9 mouse cellular contexts compared by ENCODE assay signal in the genomic region with DNA sequence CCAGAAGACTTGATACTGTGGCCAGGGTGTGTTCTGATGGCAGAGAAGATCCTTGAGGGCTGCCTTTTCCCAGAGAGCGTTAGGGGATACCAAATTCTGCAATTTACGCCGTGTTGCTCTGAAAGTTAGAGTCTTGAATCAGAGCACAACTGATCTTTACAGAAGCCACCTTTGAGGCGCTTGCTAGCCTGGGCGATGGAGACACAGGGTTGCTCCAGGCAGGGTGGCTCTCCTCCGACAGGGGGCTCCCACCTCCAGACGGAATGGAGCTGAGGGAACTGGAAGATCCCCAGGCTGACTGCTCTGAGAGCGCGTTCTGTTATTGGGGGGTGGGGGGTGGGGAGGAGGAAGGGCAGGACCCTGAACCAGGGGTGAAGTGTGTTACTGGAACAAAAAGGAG. TPM values are rescaled to one million over a fixed set of nuclear protein-coding genes. Genes with fewer than 3 reads are reported as not detected.
A peak's percentile ranks its signal among the peaks of the same experiment; 100 is the strongest.
DNase-seq lines count a peak whose midpoint lies in the region; ATAC-seq and TF ChIP-seq lines count a peak whose summit lies in the region.
"Had no signal": no experiment of that assay in that cellular context is flagged by ENCODE, and none has a peak within 500 bp of the region (broad histone marks: within the 10 kb centered on the region; RNA-seq: fewer than 3 reads in every experiment).

No protein-coding gene starts in this region.

- no peaks in the 10 kb centered on the region for H3K9me3 ChIP-seq in liver, embryonic 12.5 days (replicated peaks)
- peaks cover 5% of the 10 kb centered on the region; the same call in 1 of the 2 replicates for H3K9me3 ChIP-seq in kidney, embryonic 16.5 days (ENCODE audit: low read length)
- no peaks in the 10 kb centered on the region for H3K9me3 ChIP-seq in midbrain, embryonic 10.5 days (replicated peaks)
- H3K9me3 ChIP-seq in stomach, embryonic 16.5 days (replicated peaks; ENCODE audit: control insufficient read depth, low read length): no peaks in the 10 kb centered on the region

- no peak overlapping the region for H3K9ac ChIP-seq in liver, adult 2 months (ENCODE audit: low read depth, low read length)
- no peak overlapping the region for H3K9ac ChIP-seq in liver, embryonic 12.5 days
- no peak overlapping the region for H3K9ac ChIP-seq in kidney, embryonic 16.5 days (replicated peaks; ENCODE audit: low read length)
- H3K9ac ChIP-seq in stomach, embryonic 16.5 days (ENCODE audit: low read length): no peak overlapping the region

- no peak overlapping the region for H3K4me2 ChIP-seq in liver, embryonic 12.5 days
- peak overlapping the region; percentile 94; the same call in 1 of the 2 replicates for H3K4me2 ChIP-seq in kidney, embryonic 16.5 days (replicated peaks; ENCODE audit: low read depth, low read length)
- no peak overlapping the region for H3K4me2 ChIP-seq in stomach, embryonic 16.5 days (ENCODE audit: low read depth, low read length)

- no peak for DNase-seq in liver, adult 2 months (ENCODE audit: extremely low read depth, low read depth, low spot score)
- DNase-seq in frontal cortex, postnatal 14 days (ENCODE audit: low spot score in 2 of 2): peak; percentile 59 to 67
- DNase-seq in midbrain, embryonic 10.5 days (ENCODE audit: low spot score): peak; percentile 56
- DNase-seq in T-cell, adult 2 months (ENCODE audit: low spot score): no peak

- 0 out of 2 replicates have a peak, but pooled peaks have one; percentile 7 for TF ChIP-seq CTCF in liver, adult 2 months (IDR thresholded peaks at IDR 0.05; ENCODE audit: low read depth, low read length)
- peak; percentile 43 for TF ChIP-seq CTCF in cortical plate, adult 2 months (IDR thresholded peaks at IDR 0.05; ENCODE audit: extremely low read depth, insufficient read depth, low read length)

- TF ChIP-seq POLR2A in liver, adult 2 months (IDR thresholded peaks at IDR 0.05; ENCODE audit: extremely low read depth, insufficient read depth, low read length): no peak
- 0 out of 2 replicates have a peak, but pooled peaks have one; percentile 15 for TF ChIP-seq POLR2A in cortical plate, adult 2 months (IDR thresholded peaks at IDR 0.05; ENCODE audit: extremely low read depth, insufficient read depth, low read length)

- no peaks in the 10 kb centered on the region for H3K36me3 ChIP-seq in liver, adult 2 months (ENCODE audit: control insufficient read depth, insufficient read depth, low read length)
- H3K36me3 ChIP-seq in liver, embryonic 12.5 days: no peaks in the 10 kb centered on the region
- H3K36me3 ChIP-seq in kidney, embryonic 16.5 days (ENCODE audit: insufficient read depth, low read length): no peaks in the 10 kb centered on the region
- H3K36me3 ChIP-seq in midbrain, embryonic 10.5 days: no peaks in the 10 kb centered on the region
- no peaks in the 10 kb centered on the region for H3K36me3 ChIP-seq in stomach, embryonic 16.5 days (ENCODE audit: control insufficient read depth, insufficient read depth, low read length)

- H3K27ac ChIP-seq in liver, adult 2 months (replicated peaks; ENCODE audit: insufficient read depth, low read depth, low read length): no peak overlapping the region
- no peak overlapping the region for H3K27ac ChIP-seq in liver, embryonic 12.5 days
- peak overlapping the region; percentile 24; the same call in 1 of the 2 replicates for H3K27ac ChIP-seq in cortical plate, adult 2 months (ENCODE audit: insufficient read depth, low read length)
- no peak overlapping the region for H3K27ac ChIP-seq in kidney, embryonic 16.5 days (ENCODE audit: low read length)
- no peak overlapping the region for H3K27ac ChIP-seq in midbrain, embryonic 10.5 days (replicated peaks)
- no peak overlapping the region for H3K27ac ChIP-seq in stomach, embryonic 16.5 days (ENCODE audit: low read length)

- peaks cover 2% of the 10 kb centered on the region; the same call in 1 of the 2 replicates for H3K4me1 ChIP-seq in liver, adult 2 months (ENCODE audit: control insufficient read depth, insufficient read depth, low read length)
- H3K4me1 ChIP-seq in liver, embryonic 12.5 days: peaks cover 8% of the 10 kb centered on the region
- H3K4me1 ChIP-seq in cortical plate, adult 2 months (ENCODE audit: control insufficient read depth, insufficient read depth, low read length): peaks cover 4% of the 10 kb centered on the region
- H3K4me1 ChIP-seq in kidney, embryonic 16.5 days (ENCODE audit: insufficient read depth, low read length): peaks cover 16% of the 10 kb centered on the region
- H3K4me1 ChIP-seq in midbrain, embryonic 10.5 days: peaks cover 26% of the 10 kb centered on the region
- peaks cover 8% of the 10 kb centered on the region; the same call in 1 of the 2 replicates for H3K4me1 ChIP-seq in stomach, embryonic 16.5 days (ENCODE audit: control insufficient read depth, insufficient read depth, low read length)

- H3K4me3 ChIP-seq in liver, adult 2 months (ENCODE audit: insufficient read depth, low read depth, low read length): no peak overlapping the region
- no peak overlapping the region for H3K4me3 ChIP-seq in liver, embryonic 12.5 days
- peak overlapping the region; percentile 41 for H3K4me3 ChIP-seq in cortical plate, adult 2 months (ENCODE audit: insufficient read depth, low read length)
- H3K4me3 ChIP-seq in kidney, embryonic 16.5 days (ENCODE audit: low read length): no peak overlapping the region; the same call in 1 of the 2 replicates
- H3K4me3 ChIP-seq in midbrain, embryonic 10.5 days: peak overlapping the region; percentile 72
- peak overlapping the region; percentile 51 for H3K4me3 ChIP-seq in stomach, embryonic 16.5 days (replicated peaks; ENCODE audit: low read length)

- no peaks in the 10 kb centered on the region for H3K79me2 ChIP-seq in liver, adult 2 months (ENCODE audit: control insufficient read depth, insufficient read depth, low read length)

- WGBS in liver, adult 2 months: 7% methylated on average over 9 of the region's 9 CpGs
- 6% methylated on average over 9 of the region's 9 CpGs for WGBS in liver, embryonic 12.5 days (ENCODE audit: insufficient replicate concordance)
- WGBS in kidney, embryonic 16.5 days: 3% methylated on average over 9 of the region's 9 CpGs
- WGBS in midbrain, embryonic 10.5 days: 6% methylated on average over 9 of the region's 9 CpGs
- WGBS in stomach, embryonic 16.5 days: 4% methylated on average over 9 of the region's 9 CpGs

- H3K27me3 ChIP-seq in liver, adult 2 months (ENCODE audit: control insufficient read depth, insufficient read depth, low read length): peaks cover 10% of the 10 kb centered on the region
- H3K27me3 ChIP-seq in liver, embryonic 12.5 days (replicated peaks): peaks cover 71% of the 10 kb centered on the region
- H3K27me3 ChIP-seq in kidney, embryonic 16.5 days (ENCODE audit: insufficient read depth, low read length): peaks cover 57% of the 10 kb centered on the region
- peaks cover 71% of the 10 kb centered on the region for H3K27me3 ChIP-seq in midbrain, embryonic 10.5 days (ENCODE audit: low read depth, poor library complexity, severe bottlenecking)
- peaks cover 41% of the 10 kb centered on the region for H3K27me3 ChIP-seq in stomach, embryonic 16.5 days (ENCODE audit: control insufficient read depth, insufficient read depth, low read length)

- no peak for ATAC-seq in liver, embryonic 12.5 days
- no peak for ATAC-seq in kidney, embryonic 16.5 days (ENCODE audit: low FRiP score, low TSS enrichment)
- no peak for ATAC-seq in stomach, embryonic 16.5 days (ENCODE audit: insufficient read depth, low FRiP score)

RNA-seq across cellular contexts. Expression of a gene that starts 0.9 kb away (rescaled TPM):
- total RNA-seq in liver, adult 2 months (2014; rRNA removed): 0.13 TPM in 1 of 2 replicates, not detected in the other
- 0.06 and 0.07 TPM in 2 replicates for polyA plus RNA-seq in liver, adult 2 months (2012; rRNA removed)
- polyA plus RNA-seq in liver, embryonic 12.5 days (2016; fragmentation: Nextera tagmentation; extraction: Ambion mirVana): not detected in 2 replicates
- 18.8 and 19.5 TPM in 2 replicates for polyA plus RNA-seq in cortical plate, adult 2 months (2012; rRNA removed)
- polyA plus RNA-seq in kidney, embryonic 16.5 days (2015; fragmentation: Nextera tagmentation; extraction: Ambion mirVana): 0.13 and 0.21 TPM in 2 replicates
- 0.04 and 0.15 TPM in 2 replicates for polyA plus RNA-seq in midbrain, embryonic 10.5 days (2016; fragmentation: Nextera tagmentation; extraction: Ambion mirVana)
- polyA plus RNA-seq in stomach, embryonic 16.5 days (2015; fragmentation: Nextera tagmentation; extraction: Ambion mirVana): 0.07 and 0.19 TPM in 2 replicates
- polyA plus RNA-seq: heart, embryonic 16.5 days had no signal

Comparison
In these comparisons a context has a peak if more than half of its experiments do, and no peak if none do; other contexts are left out.
1. DNase-seq: peak in frontal cortex, postnatal 14 days (2 of 2) and midbrain, embryonic 10.5 days (single experiment); none in liver, adult 2 months (single experiment) and T-cell, adult 2 months (single experiment).
2. H3K4me3 ChIP-seq: peak in cortical plate, adult 2 months (single experiment), midbrain, embryonic 10.5 days (single experiment) and stomach, embryonic 16.5 days (single experiment); none in liver, adult 2 months (single experiment), liver, embryonic 12.5 days (single experiment) and kidney, embryonic 16.5 days (single experiment).
3. RNA of a gene that starts 0.9 kb away (polyA plus RNA-seq): 18.8 to 19.5 TPM in cortical plate, adult 2 months; 0.13 to 0.21 TPM in kidney, embryonic 16.5 days, 0.07 to 0.19 TPM in stomach, embryonic 16.5 days, 0.06 to 0.07 TPM in liver, adult 2 months, 0.04 to 0.15 TPM in midbrain, embryonic 10.5 days and not detected in liver, embryonic 12.5 days; every median in the first group is over 10 times any median in the second.